Mouse (Mus musculus) embryonic facial prominence, embryonic 11.5 days (tissue): Measurements from ENCODE around the gene Tdrd5. TPM values are rescaled to one million over a fixed set of nuclear protein-coding genes. Genes with fewer than 3 reads are reported as not detected.
"Not testable (repeated sequence)": the region's sequence is repeated elsewhere in the genome, so short reads cannot be mapped to it uniquely, and the experiment has no call there.

Experiments
- ATAC-seq: fragments of 200-750 bp; cut with Nextera tagmentation; replicated peaks from 2 replicates; pipeline ENCODE4 v1.8.0; 2017; ENCODE audit warnings: low read depth; ENCODE audit not compliant: insufficient number of reproducible peaks, low FRiP score, low TSS enrichment
- DNase-seq: peaks from one replicate; pipeline ENCODE4 v3.0.0-alpha.2; 2015; ENCODE audit warnings: low spot score
- H3K27ac ChIP-seq: fragments of 300-500 bp; sonication (generic); replicated peaks from 2 replicates; pipeline ENCODE4 v1.5.1; 2014; ENCODE audit warnings: mild to moderate bottlenecking, low read depth, low read length, control low read depth
- H3K27me3 ChIP-seq: fragments of 300-500 bp; sonication (generic); 2 replicates; pipeline ENCODE4 v1.6.1; 2014; ENCODE audit warnings: mild to moderate bottlenecking, low read length, moderate library complexity, mixed read lengths; ENCODE audit not compliant: control insufficient read depth, insufficient read depth
- H3K36me3 ChIP-seq: fragments of 300-500 bp; sonication (generic); replicated peaks from 2 replicates; pipeline ENCODE4 v1.6.1; 2014; ENCODE audit warnings: low read depth, mild to moderate bottlenecking, low read length, moderate library complexity, mixed read lengths; ENCODE audit not compliant: control insufficient read depth, insufficient read depth
- H3K4me1 ChIP-seq: fragments of 300-500 bp; sonication (generic); 2 replicates; pipeline ENCODE4 v1.6.1; 2014; ENCODE audit warnings: low read length, mixed read lengths; ENCODE audit not compliant: control insufficient read depth, insufficient read depth
- H3K4me2 ChIP-seq: fragments of 300-500 bp; sonication (generic); 2 replicates; pipeline ENCODE4 v1.6.1; 2014; ENCODE audit warnings: low read depth, mild to moderate bottlenecking, control low read depth, low read length, moderate library complexity
- H3K4me3 ChIP-seq: fragments of 300-500 bp; sonication (generic); 2 replicates; pipeline ENCODE4 v1.5.1; 2014; ENCODE audit warnings: low read depth, low read length, control low read depth
- H3K9ac ChIP-seq: fragments of 300-500 bp; sonication (generic); replicated peaks from 2 replicates; pipeline ENCODE4 v1.6.1; 2014; ENCODE audit warnings: mild to moderate bottlenecking, control low read depth, low read length
- H3K9me3 ChIP-seq: fragments of 300-500 bp; sonication (generic); replicated peaks from 2 replicates; pipeline ENCODE4 v1.6.1; 2016; ENCODE audit warnings: mild to moderate bottlenecking, low read length, inconsistent platforms, mixed read lengths; ENCODE audit not compliant: control insufficient read depth
- WGBS: fragments of 180-500 bp; shearing (Covaris S2); extraction: QIAGEN DNeasy Blood & Tissue Kit; methylation state at CpG from one replicate; pipeline ENCODE4 v1.1.7; 2014; 5-methylcytosine and 5-hydroxymethylcytosine counted together
- polyA plus RNA-seq: library from polyadenylated mRNA; unstranded; fragments of >200 nt; fragmentation: Nextera tagmentation; extraction: Ambion mirVana; gene quantifications from 2 replicates; pipeline ENCODE4 v1.2.1, GENCODE M21; 2014

Tdrd5 gene
- polyA plus RNA-seq, 1 experiment from 2014 or later, result 0.25 TPM

- 4% methylated on average over 29 of the region's 29 CpGs for WGBS
- Histone ChIP-seq H3K9ac (no peak within 1 kb of the TSS), H3K27me3 (peaks cover 23% of the 10 kb centered on the region)
Observed at GRCm38 (mm10) chr1:156310630-156311029, 7.2 kb upstream of the Tdrd5 start, which contains the start of gene Nphs2. TSS of gene Nphs2 (plus strand) at chr1:156310727.

GRCm38 (mm10) chr1:156308595-156308994, 5.1 kb upstream of the Tdrd5 start:
- no peak for ATAC-seq
- no peak for DNase-seq
- Histone ChIP-seq H3K4me1 (no peaks in the 10 kb centered on the region; the same call in 1 of the 2 replicates), H3K9ac (no peak overlapping the region), H3K27me3 (peaks cover 32% of the 10 kb centered on the region), H3K9me3 (no peaks in the 10 kb centered on the region), H3K4me3 (no peak overlapping the region), H3K36me3 (no peaks in the 10 kb centered on the region), H3K4me2 (no peak overlapping the region), H3K27ac (no peak overlapping the region)
- 76% methylated on average over 1 of the region's 1 CpGs for WGBS

More at GRCm38 (mm10) chr1:156310630-156311029, 7.2 kb upstream of the Tdrd5 start, which contains the start of gene Nphs2:
- DNase-seq (no peak), ATAC-seq (no peak)
- H3K4me3 ChIP-seq, result no peak within 1 kb of the TSS
- H3K36me3 ChIP-seq, result no peaks in the 10 kb centered on the region
- no peak within 1 kb of the TSS for H3K27ac ChIP-seq
- H3K9me3 ChIP-seq, result no peaks in the 10 kb centered on the region
- no peaks in the 10 kb centered on the region for H3K4me1 ChIP-seq
- peak within 1 kb of the TSS; percentile 5; the same call in 1 of the 2 replicates for H3K4me2 ChIP-seq

GRCm38 (mm10) chr1:156290016-156290415, 13.4 kb downstream of the Tdrd5 start:
- Histone ChIP-seq H3K9ac (no peak overlapping the region), H3K4me3 (no peak overlapping the region), H3K27me3 (no peaks in the 10 kb centered on the region), H3K4me1 (no peaks in the 10 kb centered on the region), H3K4me2 (no peak overlapping the region), H3K27ac (no peak overlapping the region), H3K36me3 (no peaks in the 10 kb centered on the region), H3K9me3 (no peaks in the 10 kb centered on the region)
- WGBS, result 94% methylated on average over 6 of the region's 6 CpGs
- ATAC-seq (no peak), DNase-seq (no peak)

- not testable (repeated sequence) for DNase-seq, H3K9me3 ChIP-seq, H3K9ac ChIP-seq, H3K4me1 ChIP-seq, ATAC-seq, H3K4me3 ChIP-seq, H3K27me3 ChIP-seq, H3K4me2 ChIP-seq, H3K27ac ChIP-seq, H3K36me3 ChIP-seq
- WGBS, result 61% methylated on average over 10 of the region's 10 CpGs
Observed at GRCm38 (mm10) chr1:156289222-156289587, 14.3 kb downstream of the Tdrd5 start.

GRCm38 (mm10) chr1:156288556-156289221, 14.8 kb downstream of the Tdrd5 start:
- H3K36me3 ChIP-seq, result no peaks in the 10 kb centered on the region
- no peak overlapping the region for H3K4me2 ChIP-seq
- H3K27ac ChIP-seq, result no peak overlapping the region
- H3K4me3 ChIP-seq, result no peak overlapping the region
- ATAC-seq (no peak), DNase-seq (no peak)
- 83% methylated on average over 9 of the region's 9 CpGs for WGBS
- H3K9ac ChIP-seq, result no peak overlapping the region
- no peaks in the 10 kb centered on the region for H3K4me1 ChIP-seq
- H3K9me3 ChIP-seq, result no peaks in the 10 kb centered on the region
- no peaks in the 10 kb centered on the region for H3K27me3 ChIP-seq

DNA sequence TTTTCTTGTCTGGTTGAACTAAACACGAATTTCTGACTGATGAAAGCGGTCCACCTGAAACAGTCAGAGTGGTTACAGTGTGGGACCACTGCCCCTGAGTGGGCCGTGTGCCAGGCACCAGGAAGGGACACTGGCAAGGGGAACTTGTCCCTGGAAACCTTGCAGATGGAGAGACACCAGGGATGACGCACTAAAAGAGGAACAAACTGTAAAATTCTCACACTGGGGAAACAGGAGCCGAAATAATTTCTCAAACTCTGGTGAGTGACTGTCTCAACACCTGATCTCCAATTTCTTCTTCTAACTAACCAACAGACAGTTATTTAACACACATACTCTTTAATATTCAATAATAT, 17.9 kb downstream of the Tdrd5 start:
- Histone ChIP-seq H3K9ac (no peak overlapping the region), H3K9me3 (no peaks in the 10 kb centered on the region), H3K4me3 (no peak overlapping the region), H3K4me2 (no peak overlapping the region), H3K27me3 (no peaks in the 10 kb centered on the region), H3K36me3 (no peaks in the 10 kb centered on the region), H3K27ac (no peak overlapping the region), H3K4me1 (no peaks in the 10 kb centered on the region)
- 83% methylated on average over 5 of the region's 5 CpGs for WGBS
- DNase-seq (no peak), ATAC-seq (no peak)

GRCm38 (mm10) chr1:156284851-156285540, 18.5 kb downstream of the Tdrd5 start:
- no peak for ATAC-seq
- Histone ChIP-seq H3K9me3 (no peaks in the 10 kb centered on the region), H3K36me3 (no peaks in the 10 kb centered on the region), H3K4me1 (no peaks in the 10 kb centered on the region), H3K4me3 (no peak overlapping the region), H3K27ac (no peak overlapping the region), H3K9ac (no peak overlapping the region), H3K4me2 (no peak overlapping the region), H3K27me3 (no peaks in the 10 kb centered on the region)
- 52% methylated on average over 9 of the region's 9 CpGs for WGBS
- no peak for DNase-seq

- H3K27me3 ChIP-seq, result no peaks in the 10 kb centered on the region
- no peak overlapping the region for H3K4me3 ChIP-seq
- H3K4me2 ChIP-seq, result no peak overlapping the region
- no peaks in the 10 kb centered on the region for H3K9me3 ChIP-seq
- H3K4me1 ChIP-seq, result no peaks in the 10 kb centered on the region
- ATAC-seq (no peak), DNase-seq (no peak)
- H3K27ac ChIP-seq, result no peak overlapping the region
- no peaks in the 10 kb centered on the region for H3K36me3 ChIP-seq
- H3K9ac ChIP-seq, result no peak overlapping the region
- 80% methylated on average over 10 of the region's 10 CpGs for WGBS
Observed at GRCm38 (mm10) chr1:156284207-156284606, 19.3 kb downstream of the Tdrd5 start.
